Mouse (Mus musculus) ES-E14 (cell line): ENCODE results near the gene Ccn6. TPM values are rescaled to one million over a fixed set of nuclear protein-coding genes. Genes with fewer than 3 reads are reported as not detected.

Experiments used
- DNase-seq: peaks from one replicate; pipeline ENCODE4 v3.0.0-alpha.2; 2013; ENCODE audit warnings: low read depth, low spot score
- H3K27ac ChIP-seq: 2 replicates; pipeline ENCODE4 v1.5.1; 2012; ENCODE audit warnings: low read depth, mild to moderate bottlenecking, low read length, moderate library complexity, mixed read lengths; ENCODE audit not compliant: poor library complexity, insufficient read depth, severe bottlenecking
- H3K36me3 ChIP-seq: 2 replicates; pipeline ENCODE4 v1.6.1; 2012; ENCODE audit warnings: mild to moderate bottlenecking, low read length, moderate library complexity, mixed read lengths; ENCODE audit not compliant: control insufficient read depth, poor library complexity, insufficient read depth, severe bottlenecking
- H3K4me1 ChIP-seq, 2 experiments: fragments of 150-350 bp in 1 of 2; sonication (generic) in 1 of 2; 2 replicates each; pipeline ENCODE4 v1.6.1; 2012; ENCODE audit warnings: low read length in 2 of 2, mild to moderate bottlenecking in 1 of 2, mixed read lengths in 1 of 2; ENCODE audit not compliant: control insufficient read depth in 2 of 2, insufficient read depth in 2 of 2, poor library complexity in 1 of 2
- H3K4me3 ChIP-seq, 2 experiments: fragments of 150-350 bp in 1 of 2; sonication (generic) in 1 of 2; 2 replicates each; pipeline ENCODE4 v1.5.1; 2012; ENCODE audit warnings: low read length in 2 of 2, low read depth in 1 of 2, mild to moderate bottlenecking in 1 of 2, mixed read lengths in 1 of 2; ENCODE audit not compliant: insufficient read depth in 1 of 2, poor library complexity in 1 of 2, severe bottlenecking in 1 of 2
- H3K9ac ChIP-seq: 2 replicates; pipeline ENCODE4 v1.6.1; 2012; ENCODE audit warnings: low read depth, mild to moderate bottlenecking, low read length, mixed read lengths; ENCODE audit not compliant: poor library complexity, insufficient read depth, severe bottlenecking
- H3K9me3 ChIP-seq: fragments of 150-350 bp; sonication (generic); 2 replicates; pipeline ENCODE4 v1.6.1; 2012; ENCODE audit warnings: low read depth, mild to moderate bottlenecking, low read length; ENCODE audit not compliant: control insufficient read depth, insufficient read depth
- CHD2 ChIP-seq: IDR thresholded peaks from 2 replicates; pipeline ENCODE4 v1.6.1; 2014; ENCODE audit warnings: mild to moderate bottlenecking, low read depth, low read length, inconsistent platforms
- HCFC1 ChIP-seq: IDR thresholded peaks from 2 replicates; pipeline ENCODE4 v1.6.1; 2012; ENCODE audit warnings: low read length, inconsistent platforms, borderline replicate concordance; ENCODE audit not compliant: insufficient read depth
- MAFK ChIP-seq: IDR thresholded peaks from 2 replicates; pipeline ENCODE4 v1.6.1; 2014; ENCODE audit warnings: mild to moderate bottlenecking, low read depth, low read length, inconsistent platforms; ENCODE audit not compliant: insufficient read depth
- ZC3H11A ChIP-seq: IDR thresholded peaks from 2 replicates; pipeline ENCODE4 v1.6.1; 2012; ENCODE audit warnings: low read depth, mild to moderate bottlenecking, inconsistent platforms, low read length, borderline replicate concordance
- ZNF384 ChIP-seq: IDR thresholded peaks from 2 replicates; pipeline ENCODE4 v1.6.1; 2012; ENCODE audit warnings: low read depth, low read length, inconsistent platforms
- in situ Hi-C, 2 experiments: fragments of 600-800 bp; cut with MboI; formaldehyde crosslinking; loops; one replicate each; pipeline ENCODE4 v1.15.1; 2025; ENCODE audit warnings: low sequenced_read_pairs in 2 of 2, inconsistent platforms in 1 of 2; ENCODE audit not compliant: unreplicated experiment in 2 of 2
- total RNA-seq: library from RNA; depleted of rRNA; stranded (reverse); fragments of 300-350 nt; gene quantifications from 2 replicates; pipeline ENCODE4 v1.2.3, GENCODE M21; 2012; rRNA removed

Gene Ccn6
- total RNA-seq, 1 experiment, result not detected

GRCm38 (mm10) chr10:39104803-39105449 lies 58.7 kb downstream of the Ccn6 start:
- Histone ChIP-seq H3K36me3 (no peaks in the 10 kb centered on the region), H3K9ac (no peak overlapping the region), H3K27ac (no peak overlapping the region), H3K4me3 (no peak overlapping the region), H3K4me1 (peaks cover 0 to 17% of the 10 kb centered on the region in 2 experiments; a peak in 3 of 4 replicates), H3K9me3 (no peaks in the 10 kb centered on the region)
- DNase-seq, result no peak
- TF ChIP-seq CHD2, result no peak
- TF ChIP-seq ZNF384, result no peak
- no peak for TF ChIP-seq MAFK
- TF ChIP-seq ZC3H11A, result no peak
- TF ChIP-seq HCFC1, result no peak
- in situ Hi-C loops, result no loop called here

Other genes starting within 250 kb of the Ccn6 start
- 2.4 and 3.6 TPM in 2 replicates for gene Lama4, start 198.3 kb downstream of the Ccn6 start, total RNA-seq
- 2.4 and 5.0 TPM in 2 replicates for gene Fam229b, start 29.9 kb downstream of the Ccn6 start, total RNA-seq
- 8.9 and 9.0 TPM in 2 replicates for gene Tube1, start 29.8 kb downstream of the Ccn6 start, total RNA-seq
- gene Fyn, start 205.1 kb upstream of the Ccn6 start, total RNA-seq, result 14.6 and 14.9 TPM in 2 replicates